Mouse (Mus musculus): Measurements from ENCODE around the gene Tmem63b. TPM values are rescaled to one million over a fixed set of nuclear protein-coding genes. Genes with fewer than 3 reads are reported as not detected.
A peak's percentile ranks its signal among the peaks of the same experiment; 100 is the strongest.

Tmem63b gene
- polyA plus RNA-seq, 1 experiment from 2014 or later: 8.6 TPM

DNA sequence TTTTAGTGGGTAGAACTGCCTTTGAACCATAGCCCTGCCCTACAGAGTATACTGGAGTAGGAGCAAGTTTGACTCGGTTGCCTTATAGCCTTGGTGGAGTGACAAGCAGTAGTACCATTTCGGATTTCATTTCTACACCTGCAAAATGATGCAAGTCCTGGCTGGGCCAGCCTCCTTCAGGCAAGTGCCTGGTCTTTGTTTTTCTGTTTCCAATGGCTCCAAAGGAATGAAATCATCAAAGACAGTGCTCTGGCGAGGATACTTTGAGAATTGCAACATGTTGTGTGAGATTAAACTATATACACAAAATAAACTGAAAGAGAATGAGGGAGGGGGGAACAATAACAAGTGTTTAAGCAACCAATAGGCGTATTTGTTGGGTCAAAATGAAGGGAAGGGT is 3.3 kb upstream of the Tmem63b start:
- H3K4me1 ChIP-seq (replicated peaks): peaks cover 69% of the 10 kb centered on the region
- no peak overlapping the region for H3K27ac ChIP-seq (replicated peaks)
- no peak overlapping the region for H3K4me3 ChIP-seq (replicated peaks)
- no peak for ATAC-seq (ENCODE audit: insufficient read depth)
- H3K9me3 ChIP-seq (replicated peaks): no peaks in the 10 kb centered on the region
- 73% methylated on average over 4 of the region's 4 CpGs for WGBS (ENCODE audit: insufficient replicate concordance)
- H3K27me3 ChIP-seq: peaks cover 6% of the 10 kb centered on the region
- H3K9ac ChIP-seq: no peak overlapping the region
- no peak overlapping the region for H3K4me2 ChIP-seq
- H3K36me3 ChIP-seq (replicated peaks): no peaks in the 10 kb centered on the region

DNA sequence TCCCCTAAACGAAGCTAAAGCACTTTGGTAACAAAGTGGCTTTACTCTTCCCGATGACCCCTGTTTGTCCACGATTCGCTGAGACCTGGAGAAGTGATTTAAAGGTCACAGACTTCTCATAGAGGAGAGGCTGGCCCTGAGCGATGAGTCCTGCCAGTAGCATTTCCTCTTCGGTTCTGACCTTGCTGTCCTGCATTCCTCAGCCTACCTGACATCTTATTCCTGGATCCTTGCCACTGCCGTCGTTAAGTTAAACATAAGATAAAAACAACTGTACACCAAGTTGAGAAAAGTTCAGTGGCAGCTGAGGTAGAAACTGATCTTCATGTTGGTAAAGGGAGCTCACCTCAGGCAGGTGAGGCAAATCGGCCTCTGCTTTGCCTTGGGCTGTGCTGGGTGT is 2.4 kb upstream of the Tmem63b start:
- no peak for ATAC-seq (ENCODE audit: insufficient read depth)
- Histone ChIP-seq H3K9me3 (replicated peaks) (no peaks in the 10 kb centered on the region), H3K27ac (replicated peaks) (no peak overlapping the region), H3K9ac (no peak overlapping the region), H3K4me2 (no peak overlapping the region), H3K4me1 (replicated peaks) (peaks cover 68% of the 10 kb centered on the region), H3K36me3 (replicated peaks) (no peaks in the 10 kb centered on the region), H3K4me3 (replicated peaks) (no peak overlapping the region), H3K27me3 (peaks cover 13% of the 10 kb centered on the region)
- WGBS (ENCODE audit: insufficient replicate concordance): 82% methylated on average over 9 of the region's 9 CpGs

DNA sequence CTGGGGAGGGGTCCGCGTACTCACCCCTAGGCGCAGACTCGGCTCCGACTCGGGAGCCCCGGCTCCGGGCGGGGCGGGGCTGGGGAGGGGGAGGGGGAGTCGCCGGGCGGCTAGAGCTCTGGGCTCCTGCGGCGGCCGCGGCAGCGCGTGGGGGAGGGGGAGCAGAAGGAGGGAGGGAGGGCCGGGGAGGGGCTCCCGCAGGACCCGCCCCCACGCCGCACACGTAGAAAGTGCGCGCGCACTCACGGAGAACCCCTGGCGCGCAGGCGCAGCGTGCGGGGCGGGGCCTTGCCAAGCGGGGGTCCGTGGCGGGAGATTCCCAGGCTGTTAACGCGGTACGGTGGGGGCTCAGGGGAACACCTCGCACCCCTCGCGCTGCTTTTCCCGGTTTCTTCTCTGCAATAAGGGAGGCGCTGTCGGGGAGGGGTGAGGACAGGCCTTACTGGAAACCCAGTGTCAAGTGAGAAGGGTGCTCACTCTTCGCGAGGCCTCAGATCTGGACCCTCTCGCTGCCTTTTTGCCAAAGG is 549 bp downstream of the Tmem63b start, which contains the start of gene Mrpl14:
TSS of gene Mrpl14 (plus strand) at position 230 of the 527 bp plus-strand sequence.
- ATAC-seq (ENCODE audit: insufficient read depth): peak; percentile 83
- H3K27me3 ChIP-seq: peaks cover 13% of the 10 kb centered on the region
- peak within 1 kb of the TSS; percentile 100 for H3K4me2 ChIP-seq
- H3K4me3 ChIP-seq (replicated peaks): peak within 1 kb of the TSS; percentile 76
- peaks cover 43% of the 10 kb centered on the region for H3K4me1 ChIP-seq (replicated peaks)
- H3K36me3 ChIP-seq (replicated peaks): no peaks in the 10 kb centered on the region
- WGBS (ENCODE audit: insufficient replicate concordance): 1% methylated on average over 45 of the region's 50 CpGs
- H3K9me3 ChIP-seq (replicated peaks): no peaks in the 10 kb centered on the region
- peak within 1 kb of the TSS; percentile 82 for H3K9ac ChIP-seq
- peak within 1 kb of the TSS; percentile 73 for H3K27ac ChIP-seq (replicated peaks)

DNA sequence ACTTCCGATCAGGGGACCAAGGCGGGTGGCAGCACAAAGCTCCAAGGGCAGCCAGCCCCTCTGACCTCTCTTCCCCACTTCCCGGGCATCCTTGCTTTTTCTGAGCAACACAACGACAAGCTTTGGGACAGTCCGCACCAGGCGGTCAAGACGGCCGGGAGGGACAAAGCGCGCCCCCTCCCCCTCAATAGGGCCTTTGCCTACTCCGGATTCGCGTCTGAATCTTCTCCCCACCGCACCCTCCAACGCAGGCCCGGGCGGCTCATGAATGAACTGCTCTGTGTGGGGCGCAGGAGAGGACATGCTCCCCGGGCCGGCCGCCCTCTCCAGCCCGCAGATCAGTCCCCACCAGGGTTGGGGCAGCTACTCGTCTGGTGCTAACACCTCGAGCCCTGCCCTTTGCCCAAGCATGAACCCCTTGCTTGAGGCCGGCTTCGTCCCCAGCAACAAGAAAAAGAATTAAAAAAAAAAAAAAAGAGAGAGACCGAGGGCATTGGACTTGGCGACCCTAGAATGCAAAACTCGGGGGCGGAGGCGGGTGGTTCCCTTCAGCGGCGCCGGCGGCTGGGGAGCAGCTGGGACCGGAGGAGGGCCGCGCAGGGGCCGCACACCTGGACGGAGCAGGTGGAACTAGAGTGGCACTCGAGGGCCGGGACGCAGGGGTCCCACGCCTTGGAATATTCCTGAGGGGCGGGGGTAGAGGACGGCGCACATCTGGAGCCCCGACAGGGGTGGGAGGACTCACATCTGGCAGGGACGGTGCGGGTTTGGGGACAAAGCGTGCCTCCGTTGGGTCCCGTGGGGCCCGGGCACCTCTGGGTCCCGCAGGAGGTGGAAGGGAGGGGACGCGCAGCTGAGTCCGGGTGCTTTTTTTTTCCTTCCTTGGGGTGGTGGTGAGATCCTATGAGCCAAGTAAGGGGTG is 1.3 kb downstream of the Tmem63b start:
- Histone ChIP-seq H3K4me1 (replicated peaks) (peaks cover 50% of the 10 kb centered on the region), H3K4me2 (peak overlapping the region; percentile 100), H3K27ac (replicated peaks) (peak overlapping the region; percentile 73), H3K9ac (peak overlapping the region; percentile 82), H3K9me3 (replicated peaks) (no peaks in the 10 kb centered on the region), H3K4me3 (replicated peaks) (peak overlapping the region; percentile 76), H3K36me3 (replicated peaks) (no peaks in the 10 kb centered on the region), H3K27me3 (peaks cover 13% of the 10 kb centered on the region)
- WGBS (ENCODE audit: insufficient replicate concordance): under 1% methylated on average over 58 of the region's 58 CpGs
- peak; percentile 56 for ATAC-seq (ENCODE audit: insufficient read depth)

DNA sequence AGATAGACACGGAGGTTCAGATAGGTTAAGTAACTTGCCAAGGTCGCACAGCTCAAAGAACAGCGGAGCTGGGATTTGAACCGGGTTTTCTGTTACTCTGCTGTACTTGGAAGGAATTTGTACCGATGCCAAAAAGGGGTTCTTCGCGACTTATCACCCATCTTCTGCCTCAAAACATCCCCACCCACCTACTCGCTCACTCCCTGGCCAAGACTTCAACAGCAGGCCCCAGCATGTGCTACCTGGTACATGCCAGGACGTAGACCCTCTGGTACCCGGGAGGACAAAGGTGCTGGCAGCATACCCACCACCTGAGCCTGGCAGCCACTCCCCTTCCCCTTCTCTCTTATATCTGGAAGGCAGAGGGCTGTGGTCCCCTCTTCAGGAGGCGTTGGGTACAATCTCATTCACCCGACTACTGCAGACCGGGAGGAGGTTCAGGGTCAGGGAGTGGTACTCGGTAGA is 2.0 kb downstream of the Tmem63b start:
- Histone ChIP-seq H3K9me3 (replicated peaks) (no peaks in the 10 kb centered on the region), H3K27ac (replicated peaks) (0 out of 2 replicates have a peak overlapping the region, but pooled peaks have one; percentile 73), H3K36me3 (replicated peaks) (no peaks in the 10 kb centered on the region), H3K27me3 (peaks cover 13% of the 10 kb centered on the region), H3K9ac (peak overlapping the region; percentile 82; the same call in 1 of the 2 replicates), H3K4me3 (replicated peaks) (peak overlapping the region; percentile 76), H3K4me2 (peak overlapping the region; percentile 100), H3K4me1 (replicated peaks) (peaks cover 51% of the 10 kb centered on the region)
- 36% methylated on average over 14 of the region's 14 CpGs for WGBS (ENCODE audit: insufficient replicate concordance)
- no peak for ATAC-seq (ENCODE audit: insufficient read depth)

DNA sequence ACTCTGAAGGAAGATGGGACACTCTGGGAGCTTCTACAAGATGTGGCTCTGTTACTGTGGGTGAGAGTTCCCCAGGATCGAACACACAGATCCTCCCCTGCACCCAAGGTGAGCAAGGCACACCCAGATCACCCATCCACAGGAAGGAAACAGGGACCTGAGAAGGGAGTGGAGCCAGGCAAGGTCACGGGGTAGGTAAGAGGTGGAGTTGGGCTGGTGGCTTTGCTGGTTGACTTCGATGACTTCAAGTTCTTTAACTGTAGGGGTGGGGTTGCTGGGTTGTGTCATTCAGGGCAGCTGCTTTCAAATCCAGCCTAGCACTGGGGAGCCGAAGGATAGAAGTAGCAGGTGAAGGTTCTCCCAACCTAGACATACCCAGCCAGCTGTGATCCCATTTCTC is 3.9 kb downstream of the Tmem63b start:
- H3K27me3 ChIP-seq: peaks cover 13% of the 10 kb centered on the region
- peaks cover 44% of the 10 kb centered on the region for H3K4me1 ChIP-seq (replicated peaks)
- peaks cover 5% of the 10 kb centered on the region; the same call in 1 of the 2 replicates for H3K36me3 ChIP-seq (replicated peaks)
- H3K4me3 ChIP-seq (replicated peaks): no peak overlapping the region
- WGBS (ENCODE audit: insufficient replicate concordance): 73% methylated on average over 4 of the region's 4 CpGs
- ATAC-seq (ENCODE audit: insufficient read depth): no peak
- no peaks in the 10 kb centered on the region for H3K9me3 ChIP-seq (replicated peaks)
- no peak overlapping the region for H3K4me2 ChIP-seq
- H3K27ac ChIP-seq (replicated peaks): no peak overlapping the region
- H3K9ac ChIP-seq: no peak overlapping the region

DNA sequence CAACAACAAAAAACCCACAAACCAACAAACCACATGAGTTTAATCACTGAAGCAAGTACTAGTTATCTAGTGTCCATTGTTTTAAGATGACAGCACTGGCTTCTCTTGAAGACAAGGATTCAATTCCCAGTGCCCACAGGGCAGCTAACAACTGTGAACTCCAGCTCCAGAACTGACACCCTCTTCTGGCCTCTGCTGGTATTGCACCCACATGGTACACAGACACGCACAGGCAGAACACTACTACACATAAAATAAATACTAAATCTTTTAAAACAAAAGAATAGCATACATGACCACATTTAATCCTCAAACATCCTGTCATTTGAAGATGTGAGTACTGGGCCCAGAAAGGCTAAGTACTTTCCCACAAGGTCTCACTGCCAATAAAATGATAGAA is 5.1 kb downstream of the Tmem63b start:
- Histone ChIP-seq H3K27ac (replicated peaks) (no peak overlapping the region), H3K4me2 (no peak overlapping the region), H3K36me3 (replicated peaks) (peaks cover 11% of the 10 kb centered on the region), H3K9me3 (replicated peaks) (no peaks in the 10 kb centered on the region), H3K4me3 (replicated peaks) (no peak overlapping the region), H3K9ac (no peak overlapping the region), H3K4me1 (replicated peaks) (peaks cover 32% of the 10 kb centered on the region), H3K27me3 (peaks cover 13% of the 10 kb centered on the region)
- WGBS (ENCODE audit: insufficient replicate concordance): 94% methylated on average over 1 of the region's 1 CpGs
- ATAC-seq (ENCODE audit: insufficient read depth): no peak

DNA sequence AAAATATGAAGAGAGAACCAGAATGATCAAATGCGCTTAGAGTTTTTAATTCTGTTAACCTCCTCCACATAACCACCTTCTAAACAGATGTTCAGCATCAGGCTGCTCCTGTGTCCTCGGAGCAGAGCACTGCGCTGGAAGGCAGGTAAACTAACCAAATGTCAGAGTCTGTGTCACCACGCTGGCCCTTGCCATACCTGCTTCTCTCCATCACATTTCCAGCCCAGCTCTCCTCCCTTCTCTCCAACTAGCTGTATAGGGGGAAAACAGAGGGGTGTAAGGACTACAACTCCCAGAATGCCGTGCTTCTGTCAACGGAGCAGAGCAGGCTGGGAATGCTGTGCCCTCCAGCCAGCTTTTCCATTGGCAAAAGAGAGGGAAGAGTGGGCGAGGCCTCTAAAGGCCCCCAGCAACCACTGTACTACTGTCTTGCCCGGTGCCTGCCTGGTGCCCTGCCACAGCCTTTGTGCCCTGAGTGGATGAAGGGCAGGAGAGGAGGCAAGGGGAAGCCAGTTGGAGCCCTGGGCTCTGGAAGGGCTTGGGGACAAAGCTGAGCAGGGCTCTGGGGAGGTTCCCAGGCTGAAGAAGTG is 6.2 kb downstream of the Tmem63b start:
- Histone ChIP-seq H3K4me3 (replicated peaks) (no peak overlapping the region), H3K27me3 (peaks cover 12% of the 10 kb centered on the region), H3K4me1 (replicated peaks) (peaks cover 27% of the 10 kb centered on the region), H3K36me3 (replicated peaks) (peaks cover 19% of the 10 kb centered on the region), H3K9me3 (replicated peaks) (no peaks in the 10 kb centered on the region), H3K27ac (replicated peaks) (no peak overlapping the region), H3K4me2 (0 out of 2 replicates have a peak overlapping the region, but pooled peaks have one; percentile 6), H3K9ac (peak overlapping the region; percentile 33; the same call in 1 of the 2 replicates)
- WGBS (ENCODE audit: insufficient replicate concordance): 55% methylated on average over 8 of the region's 8 CpGs
- no peak for ATAC-seq (ENCODE audit: insufficient read depth)

DNA sequence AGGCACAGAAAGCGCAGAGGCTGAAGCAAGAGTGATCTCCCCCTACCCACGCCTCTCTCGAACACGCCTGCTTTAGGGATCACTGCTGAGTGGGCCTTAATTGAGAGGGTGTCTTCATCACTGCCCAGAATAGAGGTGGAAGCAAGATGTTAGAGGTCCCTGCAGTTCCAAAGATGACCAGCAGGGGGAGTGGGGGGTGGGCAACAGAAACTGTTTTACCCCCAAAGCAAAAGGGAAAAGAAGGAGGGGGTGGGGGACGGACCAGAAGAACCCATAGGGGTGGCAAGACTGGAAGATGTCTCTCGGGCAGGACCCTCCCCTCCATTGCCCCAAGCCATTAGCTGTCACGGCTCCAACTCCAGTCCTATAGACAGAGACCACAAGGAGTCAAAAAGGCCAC is 8.6 kb downstream of the Tmem63b start:
- H3K4me1 ChIP-seq (replicated peaks): peaks cover 16% of the 10 kb centered on the region
- peaks cover 35% of the 10 kb centered on the region for H3K36me3 ChIP-seq (replicated peaks)
- H3K27me3 ChIP-seq: no peaks in the 10 kb centered on the region
- H3K9ac ChIP-seq: no peak overlapping the region
- H3K27ac ChIP-seq (replicated peaks): no peak overlapping the region
- WGBS (ENCODE audit: insufficient replicate concordance): 27% methylated on average over 7 of the region's 7 CpGs
- H3K4me3 ChIP-seq (replicated peaks): no peak overlapping the region
- H3K4me2 ChIP-seq: no peak overlapping the region
- ATAC-seq (ENCODE audit: insufficient read depth): 0 out of 2 replicates have a peak, but pooled peaks have one; percentile 11
- H3K9me3 ChIP-seq (replicated peaks): no peaks in the 10 kb centered on the region

DNA sequence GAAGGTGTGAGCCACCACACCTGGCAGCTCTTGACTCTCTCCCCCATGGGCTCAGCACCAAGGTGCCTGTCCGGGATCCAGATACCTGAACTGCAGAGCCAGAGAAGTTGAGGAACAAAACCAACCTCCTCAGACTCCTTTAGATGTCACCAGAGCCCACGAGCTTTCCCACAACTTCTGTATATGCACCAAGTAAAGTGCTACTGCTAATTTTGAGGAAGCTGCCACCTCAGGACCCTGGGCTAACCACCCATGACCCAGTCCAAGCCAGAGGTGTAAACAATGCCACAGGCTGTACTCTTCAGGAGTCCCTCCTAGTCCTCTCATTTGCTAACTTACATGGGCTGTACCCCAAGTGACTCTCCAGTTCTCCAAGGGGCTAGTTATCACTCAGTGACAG is 14.1 kb downstream of the Tmem63b start:
- Histone ChIP-seq H3K36me3 (replicated peaks) (peaks cover 44% of the 10 kb centered on the region), H3K27me3 (no peaks in the 10 kb centered on the region), H3K9me3 (replicated peaks) (no peaks in the 10 kb centered on the region), H3K4me1 (replicated peaks) (no peaks in the 10 kb centered on the region), H3K9ac (no peak overlapping the region), H3K4me3 (replicated peaks) (no peak overlapping the region), H3K4me2 (no peak overlapping the region), H3K27ac (replicated peaks) (no peak overlapping the region)
- no peak for ATAC-seq (ENCODE audit: insufficient read depth)
- WGBS (ENCODE audit: insufficient replicate concordance): 39% methylated on average over 2 of the region's 2 CpGs

DNA sequence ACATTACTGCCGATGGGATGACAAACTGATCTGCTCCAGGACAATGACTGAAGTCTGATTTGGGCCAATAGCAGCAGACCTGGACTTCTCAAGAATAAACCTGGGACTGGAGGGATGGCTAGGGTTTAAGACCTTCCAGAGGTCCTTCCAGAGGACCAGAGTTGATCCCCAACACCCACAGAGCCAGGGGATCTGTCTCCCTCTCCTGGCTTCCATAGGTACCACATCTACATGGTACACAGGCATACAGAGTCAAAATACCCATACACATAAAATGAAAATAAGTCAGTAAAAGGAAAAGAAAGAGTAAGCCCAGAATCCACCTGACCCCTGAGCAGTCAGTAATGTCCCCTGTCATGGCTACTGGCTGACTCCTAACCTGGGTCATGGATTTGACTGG is 14.9 kb downstream of the Tmem63b start:
- Histone ChIP-seq H3K4me2 (no peak overlapping the region), H3K9me3 (replicated peaks) (no peaks in the 10 kb centered on the region), H3K27ac (replicated peaks) (no peak overlapping the region), H3K27me3 (no peaks in the 10 kb centered on the region), H3K4me3 (replicated peaks) (no peak overlapping the region), H3K9ac (no peak overlapping the region), H3K4me1 (replicated peaks) (no peaks in the 10 kb centered on the region), H3K36me3 (replicated peaks) (peaks cover 40% of the 10 kb centered on the region)
- no peak for ATAC-seq (ENCODE audit: insufficient read depth)
- WGBS (ENCODE audit: insufficient replicate concordance): 76% methylated on average over 1 of the region's 1 CpGs
